19 mouse cellular contexts compared by ENCODE assay signal in genomic region chr11:69938401-69938979, GRCm38 (mm10). TPM values are rescaled to one million over a fixed set of nuclear protein-coding genes. Genes with fewer than 3 reads are reported as not detected.
DNase-seq lines count a peak whose midpoint lies in the region; ATAC-seq lines count a peak whose summit lies in the region.
"Had no signal": no experiment of that assay in that cellular context is flagged by ENCODE, and none has a peak within 500 bp of the region (broad histone marks: within the 10 kb centered on the region; RNA-seq: fewer than 3 reads in every experiment).

No protein-coding gene starts in this region.

- ATAC-seq in hindbrain, embryonic 13.5 days (ENCODE audit: low FRiP score), result no peak
- ATAC-seq in hindbrain, embryonic 14.5 days (ENCODE audit: low FRiP score), result no peak
- no peak for ATAC-seq in embryonic facial prominence, embryonic 13.5 days (ENCODE audit: insufficient number of reproducible peaks, insufficient read depth, low FRiP score, low TSS enrichment, low read depth)
- no peak for ATAC-seq in limb, embryonic 12.5 days (ENCODE audit: insufficient number of reproducible peaks, insufficient read depth, low FRiP score, low TSS enrichment, low read depth)
- ATAC-seq: lung, postnatal 0 days had no signal

- H3K9me3 ChIP-seq in hindbrain, embryonic 13.5 days, result no peaks in the 10 kb centered on the region
- H3K9me3 ChIP-seq in hindbrain, embryonic 14.5 days (ENCODE audit: control insufficient read depth, low read length), result no peaks in the 10 kb centered on the region
- H3K9me3 ChIP-seq in embryonic facial prominence, embryonic 13.5 days, result no peaks in the 10 kb centered on the region
- no peaks in the 10 kb centered on the region for H3K9me3 ChIP-seq in limb, embryonic 12.5 days
- H3K9me3 ChIP-seq: embryonic facial prominence, embryonic 15.5 days; heart, embryonic 13.5 days; liver, embryonic 15.5 days had no signal

- no peak overlapping the region for H3K4me2 ChIP-seq in hindbrain, embryonic 13.5 days
- no peak overlapping the region for H3K4me2 ChIP-seq in hindbrain, embryonic 14.5 days (replicated peaks)
- no peak overlapping the region for H3K4me2 ChIP-seq in embryonic facial prominence, embryonic 13.5 days
- peak overlapping the region; percentile 17; the same call in 1 of the 2 replicates for H3K4me2 ChIP-seq in limb, embryonic 12.5 days
- H3K4me2 ChIP-seq: embryonic facial prominence, embryonic 15.5 days; heart, embryonic 13.5 days; liver, embryonic 15.5 days had no signal

- H3K27me3 ChIP-seq in hindbrain, embryonic 13.5 days, result peaks cover 55% of the 10 kb centered on the region
- peaks cover 36% of the 10 kb centered on the region for H3K27me3 ChIP-seq in hindbrain, embryonic 14.5 days (ENCODE audit: control insufficient read depth, insufficient read depth, low read length)
- H3K27me3 ChIP-seq in embryonic facial prominence, embryonic 13.5 days, result peaks cover 20% of the 10 kb centered on the region
- H3K27me3 ChIP-seq in limb, embryonic 12.5 days, result peaks cover 18% of the 10 kb centered on the region

- DNase-seq in hindbrain, embryonic 14.5 days (ENCODE audit: low spot score), result no peak
- DNase-seq in ZHBTc4 (ENCODE audit: low read depth, low spot score), result peak; percentile 56
- DNase-seq in embryo, embryonic 11 days, result no peak
- DNase-seq in gastrocnemius, postnatal 4 days (ENCODE audit: low spot score in 2 of 2), result no peak
- DNase-seq: cerebellum, adult 18-20 months; gastrocnemius, postnatal 25 days; heart, postnatal 4 days; layer of hippocampus, postnatal 36 days; left cerebral cortex, postnatal 4 days; thymus, adult 18-20 months had no signal

- H3K36me3 ChIP-seq in hindbrain, embryonic 13.5 days, result no peaks in the 10 kb centered on the region
- no peaks in the 10 kb centered on the region for H3K36me3 ChIP-seq in hindbrain, embryonic 14.5 days (replicated peaks; ENCODE audit: control insufficient read depth, insufficient read depth)
- peaks cover 16% of the 10 kb centered on the region for H3K36me3 ChIP-seq in embryonic facial prominence, embryonic 13.5 days
- peaks cover 24% of the 10 kb centered on the region for H3K36me3 ChIP-seq in limb, embryonic 12.5 days

- H3K9ac ChIP-seq in hindbrain, embryonic 13.5 days, result peak overlapping the region; percentile 35; the same call in 1 of the 2 replicates
- H3K9ac ChIP-seq in hindbrain, embryonic 14.5 days, result no peak overlapping the region
- H3K9ac ChIP-seq in embryonic facial prominence, embryonic 13.5 days, result 0 out of 2 replicates have a peak overlapping the region, but pooled peaks have one; percentile 22
- peak overlapping the region; percentile 23; the same call in 1 of the 2 replicates for H3K9ac ChIP-seq in limb, embryonic 12.5 days (replicated peaks)
- H3K9ac ChIP-seq: embryonic facial prominence, embryonic 15.5 days; liver, embryonic 15.5 days had no signal

- H3K4me1 ChIP-seq in hindbrain, embryonic 13.5 days (replicated peaks), result peaks cover 25% of the 10 kb centered on the region
- no peaks in the 10 kb centered on the region; the same call in 1 of the 2 replicates for H3K4me1 ChIP-seq in hindbrain, embryonic 14.5 days (replicated peaks; ENCODE audit: control insufficient read depth, insufficient read depth, low read length)
- H3K4me1 ChIP-seq in embryonic facial prominence, embryonic 13.5 days, result peaks cover 37% of the 10 kb centered on the region
- peaks cover 39% of the 10 kb centered on the region for H3K4me1 ChIP-seq in limb, embryonic 12.5 days (replicated peaks)

- H3K4me3 ChIP-seq in hindbrain, embryonic 13.5 days, result no peak overlapping the region
- no peak overlapping the region for H3K4me3 ChIP-seq in hindbrain, embryonic 14.5 days (replicated peaks; ENCODE audit: low read length)
- no peak overlapping the region for H3K4me3 ChIP-seq in embryonic facial prominence, embryonic 13.5 days
- peak overlapping the region; percentile 12; the same call in 1 of the 2 replicates for H3K4me3 ChIP-seq in limb, embryonic 12.5 days (replicated peaks)
- H3K4me3 ChIP-seq: embryonic facial prominence, embryonic 15.5 days; heart, embryonic 13.5 days; liver, embryonic 15.5 days had no signal

- WGBS in hindbrain, embryonic 13.5 days, result 36% methylated on average over 9 of the region's 9 CpGs
- 33% methylated on average over 9 of the region's 9 CpGs for WGBS in hindbrain, embryonic 14.5 days
- 19% methylated on average over 9 of the region's 9 CpGs for WGBS in embryonic facial prominence, embryonic 13.5 days
- 26% methylated on average over 9 of the region's 9 CpGs for WGBS in limb, embryonic 12.5 days

- H3K27ac ChIP-seq in hindbrain, embryonic 13.5 days, result no peak overlapping the region
- no peak overlapping the region for H3K27ac ChIP-seq in hindbrain, embryonic 14.5 days
- 0 out of 2 replicates have a peak overlapping the region, but pooled peaks have one; percentile 5 for H3K27ac ChIP-seq in embryonic facial prominence, embryonic 13.5 days
- no peak overlapping the region for H3K27ac ChIP-seq in limb, embryonic 12.5 days
- H3K27ac ChIP-seq: embryonic facial prominence, embryonic 15.5 days; liver, embryonic 15.5 days had no signal

RNA-seq across cellular contexts. Expression of gene Ybx2, which starts 2.9 kb away (rescaled TPM):
- polyA plus RNA-seq in hindbrain, embryonic 13.5 days (2015; fragmentation: Nextera tagmentation; extraction: Ambion mirVana), result 4.0 and 7.1 TPM in 2 replicates
- polyA plus RNA-seq in hindbrain, embryonic 14.5 days (2014; fragmentation: Nextera tagmentation; extraction: Ambion mirVana), result 7.1 and 7.3 TPM in 2 replicates
- 7.5 and 10.2 TPM in 2 replicates for polyA plus RNA-seq in embryonic facial prominence, embryonic 13.5 days (2015; fragmentation: Nextera tagmentation; extraction: Ambion mirVana)
- polyA plus RNA-seq in limb, embryonic 12.5 days (2016; fragmentation: Nextera tagmentation; extraction: Ambion mirVana), result 14.0 and 15.5 TPM in 2 replicates
- 1 to 10 TPM; 5.1 to 6.4 TPM for total RNA-seq in gastrocnemius, postnatal 4 days (2021)
- total RNA-seq: megakaryocyte, adult 5-6 weeks had no signal
- polyA plus RNA-seq: liver, embryonic 15.5 days had no signal

RNA-seq across cellular contexts. Expression of gene Slc2a4, which starts 9.5 kb away (rescaled TPM):
- 3.9 and 4.0 TPM in 2 replicates for polyA plus RNA-seq in hindbrain, embryonic 13.5 days (2015; fragmentation: Nextera tagmentation; extraction: Ambion mirVana)
- polyA plus RNA-seq in hindbrain, embryonic 14.5 days (2014; fragmentation: Nextera tagmentation; extraction: Ambion mirVana), result 2.2 and 2.3 TPM in 2 replicates
- polyA plus RNA-seq in embryonic facial prominence, embryonic 13.5 days (2015; fragmentation: Nextera tagmentation; extraction: Ambion mirVana), result 33.3 and 33.5 TPM in 2 replicates
- polyA plus RNA-seq in limb, embryonic 12.5 days (2016; fragmentation: Nextera tagmentation; extraction: Ambion mirVana), result 34.1 and 35.7 TPM in 2 replicates
- total RNA-seq in gastrocnemius, postnatal 4 days (2021), result 100 to 1,000 TPM; 111 to 142 TPM

RNA-seq across cellular contexts. Expression of gene Eif5a, which starts 16.7 kb away (rescaled TPM):
- 1,129 and 1,134 TPM in 2 replicates for polyA plus RNA-seq in hindbrain, embryonic 13.5 days (2015; fragmentation: Nextera tagmentation; extraction: Ambion mirVana)
- polyA plus RNA-seq in hindbrain, embryonic 14.5 days (2014; fragmentation: Nextera tagmentation; extraction: Ambion mirVana), result 1,061 and 1,077 TPM in 2 replicates
- 1,558 and 1,689 TPM in 2 replicates for polyA plus RNA-seq in embryonic facial prominence, embryonic 13.5 days (2015; fragmentation: Nextera tagmentation; extraction: Ambion mirVana)
- 1,762 and 1,851 TPM in 2 replicates for polyA plus RNA-seq in limb, embryonic 12.5 days (2016; fragmentation: Nextera tagmentation; extraction: Ambion mirVana)
- total RNA-seq in gastrocnemius, postnatal 4 days (2021), result 100 to 1,000 TPM; 565 to 571 TPM

RNA-seq across cellular contexts. Expression of gene Gps2, which starts 24.8 kb away (rescaled TPM):
- polyA plus RNA-seq in hindbrain, embryonic 13.5 days (2015; fragmentation: Nextera tagmentation; extraction: Ambion mirVana), result 72.4 and 77.3 TPM in 2 replicates
- polyA plus RNA-seq in hindbrain, embryonic 14.5 days (2014; fragmentation: Nextera tagmentation; extraction: Ambion mirVana), result 50.4 and 56.5 TPM in 2 replicates
- 79.5 and 85.5 TPM in 2 replicates for polyA plus RNA-seq in embryonic facial prominence, embryonic 13.5 days (2015; fragmentation: Nextera tagmentation; extraction: Ambion mirVana)
- polyA plus RNA-seq in limb, embryonic 12.5 days (2016; fragmentation: Nextera tagmentation; extraction: Ambion mirVana), result 92.0 and 93.5 TPM in 2 replicates
- 10 to 100 TPM; 35.9 to 44.5 TPM for total RNA-seq in gastrocnemius, postnatal 4 days (2021)

RNA-seq across cellular contexts. Expression of gene Cldn7, which starts 26.1 kb away (rescaled TPM):
- polyA plus RNA-seq in hindbrain, embryonic 13.5 days (2015; fragmentation: Nextera tagmentation; extraction: Ambion mirVana), result 0.38 and 0.87 TPM in 2 replicates
- polyA plus RNA-seq in hindbrain, embryonic 14.5 days (2014; fragmentation: Nextera tagmentation; extraction: Ambion mirVana), result 0.32 and 0.47 TPM in 2 replicates
- polyA plus RNA-seq in embryonic facial prominence, embryonic 13.5 days (2015; fragmentation: Nextera tagmentation; extraction: Ambion mirVana), result 30.3 and 34.9 TPM in 2 replicates
- 15.7 and 18.1 TPM in 2 replicates for polyA plus RNA-seq in limb, embryonic 12.5 days (2016; fragmentation: Nextera tagmentation; extraction: Ambion mirVana)
- under 1 TPM in 1 of 2 experiments, not detected in 1; 0.34 TPM for total RNA-seq in gastrocnemius, postnatal 4 days (2021)
- total RNA-seq: layer of hippocampus, postnatal 36 days; left cerebral cortex, postnatal 4 days; megakaryocyte, adult 5-6 weeks; midbrain, postnatal 0 days had no signal
